Mouse (Mus musculus) small intestine, adult 2 months (tissue): Measurements from ENCODE around the gene Caps2.

ENCODE experiments used
- CTCF ChIP-seq: fragments of 200-500 bp; IDR thresholded peaks from 2 replicates; pipeline ENCODE4 v1.5.1; 2012; ENCODE audit warnings: low read depth, mild to moderate bottlenecking, control low read depth, inconsistent platforms, low read length, moderate library complexity, mixed read lengths; ENCODE audit not compliant: insufficient replicate concordance, insufficient read length; ENCODE audit errors: extremely low read depth
- POLR2A ChIP-seq: fragments of 200-500 bp; IDR thresholded peaks from 2 replicates; pipeline ENCODE4 v1.6.1; 2012; ENCODE audit warnings: low read depth, mild to moderate bottlenecking, control low read depth, inconsistent platforms, low read length, moderate library complexity

DNA sequence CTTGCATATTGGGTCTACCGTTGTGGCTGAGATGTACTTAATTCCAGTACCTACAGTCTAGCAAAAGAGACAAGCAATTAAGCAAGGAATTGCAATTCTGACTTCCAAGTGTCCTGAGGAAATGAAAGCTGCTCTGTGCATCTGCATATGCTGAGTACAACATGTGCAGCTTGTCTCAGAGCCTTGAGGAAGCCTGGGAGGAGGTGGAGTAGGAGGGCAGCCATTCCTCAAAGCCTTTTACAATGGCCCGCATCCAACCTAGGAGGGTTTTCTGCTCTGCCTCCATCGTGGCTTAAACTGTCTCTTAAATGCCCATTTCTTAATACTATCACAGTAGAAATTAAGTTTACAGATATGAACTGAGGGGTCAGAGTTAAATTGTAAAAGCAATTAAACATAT, 100.0 kb downstream of the Caps2 start:
- TF ChIP-seq CTCF (no peak), POLR2A (no peak)
